Mouse (Mus musculus) liver, embryonic 13.5 days (tissue): ENCODE data around the gene Arvcf. TPM values are rescaled to one million over a fixed set of nuclear protein-coding genes. Genes with fewer than 3 reads are reported as not detected.
A peak's percentile ranks its signal among the peaks of the same experiment; 100 is the strongest.

Source experiments
- ATAC-seq: fragments of 200-750 bp; cut with Nextera tagmentation; 2 replicates; pipeline ENCODE4 v1.8.0; 2017; ENCODE audit warnings: low read depth, mild to moderate bottlenecking, moderate number of reproducible peaks, moderate library complexity
- DNase-seq: peaks from one replicate; pipeline ENCODE4 v3.0.0; 2022
- H3K27ac ChIP-seq: fragments of 300-500 bp; sonication (generic); 2 replicates; pipeline ENCODE4 v1.5.1; 2015; ENCODE audit warnings: moderate library complexity, mild to moderate bottlenecking, inconsistent platforms
- H3K27me3 ChIP-seq: fragments of 300-500 bp; sonication (generic); 2 replicates; pipeline ENCODE4 v1.6.1; 2015; ENCODE audit warnings: mild to moderate bottlenecking, inconsistent platforms
- H3K36me3 ChIP-seq: fragments of 300-500 bp; sonication (generic); 2 replicates; pipeline ENCODE4 v1.6.1; 2015; ENCODE audit warnings: mild to moderate bottlenecking, inconsistent platforms
- H3K4me1 ChIP-seq: fragments of 300-500 bp; sonication (generic); replicated peaks from 2 replicates; pipeline ENCODE4 v1.6.1; 2015; ENCODE audit warnings: inconsistent platforms
- H3K4me2 ChIP-seq: fragments of 300-500 bp; sonication (generic); 2 replicates; pipeline ENCODE4 v1.6.1; 2015; ENCODE audit warnings: inconsistent platforms, mild to moderate bottlenecking, moderate library complexity
- H3K4me3 ChIP-seq: fragments of 300-500 bp; sonication (generic); replicated peaks from 2 replicates; pipeline ENCODE4 v1.5.1; 2015; ENCODE audit warnings: mild to moderate bottlenecking, inconsistent platforms
- H3K9ac ChIP-seq: fragments of 300-500 bp; sonication (generic); 2 replicates; pipeline ENCODE4 v1.6.1; 2015; ENCODE audit warnings: mild to moderate bottlenecking, inconsistent platforms
- H3K9me3 ChIP-seq: fragments of 300-500 bp; sonication (generic); replicated peaks from 2 replicates; pipeline ENCODE4 v1.6.1; 2016; ENCODE audit warnings: inconsistent platforms
- WGBS: fragments of 180-500 bp; shearing (Covaris S2); methylation state at CpG from one replicate; pipeline ENCODE4 v1.1.7; 2015; ENCODE audit not compliant: insufficient replicate concordance; 5-methylcytosine and 5-hydroxymethylcytosine counted together
- polyA plus RNA-seq: library from polyadenylated mRNA; unstranded; fragments of >200 nt; fragmentation: Nextera tagmentation; extraction: Ambion mirVana; gene quantifications from 2 replicates; pipeline ENCODE4 v1.2.1, GENCODE M21; 2015

Gene Arvcf
- polyA plus RNA-seq, 1 experiment from 2014 or later, result 7.6 TPM

GRCm38 (mm10) chr16:18381621-18382258 lies 33.8 kb downstream of the Arvcf start:
- H3K9ac ChIP-seq, result no peak overlapping the region
- DNase-seq, result no peak
- H3K4me3 ChIP-seq, result no peak overlapping the region
- H3K27ac ChIP-seq, result no peak overlapping the region
- H3K4me1 ChIP-seq, result peaks cover 35% of the 10 kb centered on the region
- no peak overlapping the region for H3K4me2 ChIP-seq
- H3K27me3 ChIP-seq, result no peaks in the 10 kb centered on the region
- H3K36me3 ChIP-seq, result no peaks in the 10 kb centered on the region
- 71% methylated on average over 6 of the region's 6 CpGs for WGBS
- no peak for ATAC-seq
- H3K9me3 ChIP-seq, result no peaks in the 10 kb centered on the region

- ATAC-seq, result no peak
- Histone ChIP-seq H3K4me2 (no peak overlapping the region), H3K9me3 (no peaks in the 10 kb centered on the region), H3K27me3 (no peaks in the 10 kb centered on the region), H3K9ac (no peak overlapping the region), H3K4me3 (no peak overlapping the region), H3K4me1 (peaks cover 40% of the 10 kb centered on the region), H3K27ac (no peak overlapping the region), H3K36me3 (no peaks in the 10 kb centered on the region)
- DNase-seq, result no peak
- 76% methylated on average over 9 of the region's 9 CpGs for WGBS
Measured at GRCm38 (mm10) chr16:18383045-18383726, 35.2 kb downstream of the Arvcf start.

- Histone ChIP-seq H3K9ac (no peak overlapping the region), H3K27me3 (no peaks in the 10 kb centered on the region), H3K4me2 (no peak overlapping the region), H3K36me3 (no peaks in the 10 kb centered on the region), H3K9me3 (no peaks in the 10 kb centered on the region), H3K27ac (0 out of 2 replicates have a peak overlapping the region, but pooled peaks have one; percentile 9), H3K4me1 (peaks cover 46% of the 10 kb centered on the region), H3K4me3 (no peak overlapping the region)
- no peak for DNase-seq
- 72% methylated on average over 3 of the region's 3 CpGs for WGBS
- ATAC-seq, result no peak
Measured at GRCm38 (mm10) chr16:18383756-18384155, 35.8 kb downstream of the Arvcf start.

- Histone ChIP-seq H3K4me1 (peaks cover 50% of the 10 kb centered on the region), H3K9me3 (no peaks in the 10 kb centered on the region), H3K36me3 (no peaks in the 10 kb centered on the region), H3K4me3 (no peak overlapping the region), H3K27ac (0 out of 2 replicates have a peak overlapping the region, but pooled peaks have one; percentile 9), H3K9ac (no peak overlapping the region), H3K4me2 (no peak overlapping the region), H3K27me3 (no peaks in the 10 kb centered on the region)
- ATAC-seq, result no peak
- 76% methylated on average over 7 of the region's 7 CpGs for WGBS
- no peak for DNase-seq
Measured at GRCm38 (mm10) chr16:18384211-18384610, 36.2 kb downstream of the Arvcf start.

GRCm38 (mm10) chr16:18384659-18385058 lies 36.7 kb downstream of the Arvcf start:
- ATAC-seq (no peak), DNase-seq (no peak)
- Histone ChIP-seq H3K4me1 (peaks cover 55% of the 10 kb centered on the region), H3K9ac (no peak overlapping the region), H3K4me2 (no peak overlapping the region), H3K4me3 (no peak overlapping the region), H3K9me3 (no peaks in the 10 kb centered on the region), H3K36me3 (no peaks in the 10 kb centered on the region), H3K27me3 (no peaks in the 10 kb centered on the region), H3K27ac (no peak overlapping the region)
- 78% methylated on average over 8 of the region's 8 CpGs for WGBS

DNA sequence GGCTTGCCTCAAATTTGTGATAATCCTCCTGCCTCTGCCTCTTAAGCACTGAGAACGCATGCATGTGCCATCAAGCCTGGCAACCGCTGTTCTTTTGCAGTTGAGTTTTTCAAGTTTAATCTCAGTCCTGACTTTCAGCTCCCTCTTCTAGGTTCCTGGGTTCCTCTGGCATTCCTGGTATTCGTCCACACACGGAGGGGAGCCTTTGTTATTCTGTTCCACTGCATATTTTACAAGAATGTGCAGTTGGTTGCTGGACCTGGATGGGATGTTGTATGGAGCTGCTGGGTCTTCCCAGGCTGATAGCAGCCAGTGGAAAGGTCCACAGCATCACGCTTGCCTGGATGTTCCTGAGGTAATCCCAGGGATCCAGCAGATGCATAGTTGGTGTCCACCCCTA lies 37.4 kb downstream of the Arvcf start:
- WGBS, result 80% methylated on average over 5 of the region's 5 CpGs
- H3K9me3 ChIP-seq, result no peaks in the 10 kb centered on the region
- H3K4me3 ChIP-seq, result no peak overlapping the region
- H3K4me1 ChIP-seq, result peaks cover 62% of the 10 kb centered on the region
- H3K36me3 ChIP-seq, result no peaks in the 10 kb centered on the region
- no peak for ATAC-seq
- no peak for DNase-seq
- H3K27me3 ChIP-seq, result no peaks in the 10 kb centered on the region
- no peak overlapping the region for H3K4me2 ChIP-seq
- no peak overlapping the region for H3K27ac ChIP-seq
- H3K9ac ChIP-seq, result no peak overlapping the region

DNA sequence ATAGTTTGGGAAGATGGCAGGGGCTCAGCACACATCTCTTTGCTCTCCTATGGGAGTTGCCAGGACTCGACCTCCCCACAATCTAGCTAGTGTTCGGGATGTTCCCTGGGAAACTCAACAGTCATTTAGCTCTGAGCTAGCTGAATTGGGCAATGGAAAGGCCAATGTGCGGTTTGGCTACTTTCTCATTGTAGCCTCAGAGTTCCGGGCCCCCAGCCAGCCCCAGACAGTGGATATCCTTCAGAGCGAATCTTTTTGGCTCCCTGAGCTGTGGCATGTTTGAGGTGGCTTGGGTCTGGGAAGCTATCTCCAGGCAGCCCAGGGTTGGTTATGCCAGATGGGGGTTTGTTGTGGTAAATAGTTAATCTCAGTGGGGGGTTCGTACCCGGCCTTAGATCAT lies 38.5 kb downstream of the Arvcf start:
- Histone ChIP-seq H3K36me3 (no peaks in the 10 kb centered on the region), H3K27ac (0 out of 2 replicates have a peak overlapping the region, but pooled peaks have one; percentile 9), H3K4me1 (peaks cover 73% of the 10 kb centered on the region), H3K9ac (peak overlapping the region; percentile 33; the same call in 1 of the 2 replicates), H3K27me3 (no peaks in the 10 kb centered on the region), H3K4me2 (no peak overlapping the region), H3K4me3 (no peak overlapping the region), H3K9me3 (no peaks in the 10 kb centered on the region)
- DNase-seq, result no peak
- WGBS, result 68% methylated on average over 7 of the region's 7 CpGs
- no peak for ATAC-seq

GRCm38 (mm10) chr16:18386972-18387371 lies 39.0 kb downstream of the Arvcf start:
- peak overlapping the region; percentile 61 for H3K4me2 ChIP-seq
- no peak overlapping the region for H3K4me3 ChIP-seq
- H3K9me3 ChIP-seq, result no peaks in the 10 kb centered on the region
- H3K36me3 ChIP-seq, result no peaks in the 10 kb centered on the region
- WGBS, result 39% methylated on average over 3 of the region's 3 CpGs
- H3K9ac ChIP-seq, result peak overlapping the region; percentile 33; the same call in 1 of the 2 replicates
- H3K27me3 ChIP-seq, result no peaks in the 10 kb centered on the region
- ATAC-seq, result no peak
- H3K4me1 ChIP-seq, result peaks cover 73% of the 10 kb centered on the region
- peak overlapping the region; percentile 82 for H3K27ac ChIP-seq
- DNase-seq, result no peak

GRCm38 (mm10) chr16:18387704-18388582 lies 40.0 kb downstream of the Arvcf start:
- ATAC-seq, result peak; percentile 82
- 24% methylated on average over 7 of the region's 7 CpGs for WGBS
- H3K9me3 ChIP-seq, result no peaks in the 10 kb centered on the region
- H3K4me1 ChIP-seq, result peaks cover 76% of the 10 kb centered on the region
- H3K27me3 ChIP-seq, result no peaks in the 10 kb centered on the region
- peak overlapping the region; percentile 56 for H3K9ac ChIP-seq
- H3K4me2 ChIP-seq, result peak overlapping the region; percentile 61
- no peak overlapping the region for H3K4me3 ChIP-seq
- H3K36me3 ChIP-seq, result no peaks in the 10 kb centered on the region
- peak overlapping the region; percentile 82 for H3K27ac ChIP-seq
- DNase-seq, result peak; percentile 65

DNA sequence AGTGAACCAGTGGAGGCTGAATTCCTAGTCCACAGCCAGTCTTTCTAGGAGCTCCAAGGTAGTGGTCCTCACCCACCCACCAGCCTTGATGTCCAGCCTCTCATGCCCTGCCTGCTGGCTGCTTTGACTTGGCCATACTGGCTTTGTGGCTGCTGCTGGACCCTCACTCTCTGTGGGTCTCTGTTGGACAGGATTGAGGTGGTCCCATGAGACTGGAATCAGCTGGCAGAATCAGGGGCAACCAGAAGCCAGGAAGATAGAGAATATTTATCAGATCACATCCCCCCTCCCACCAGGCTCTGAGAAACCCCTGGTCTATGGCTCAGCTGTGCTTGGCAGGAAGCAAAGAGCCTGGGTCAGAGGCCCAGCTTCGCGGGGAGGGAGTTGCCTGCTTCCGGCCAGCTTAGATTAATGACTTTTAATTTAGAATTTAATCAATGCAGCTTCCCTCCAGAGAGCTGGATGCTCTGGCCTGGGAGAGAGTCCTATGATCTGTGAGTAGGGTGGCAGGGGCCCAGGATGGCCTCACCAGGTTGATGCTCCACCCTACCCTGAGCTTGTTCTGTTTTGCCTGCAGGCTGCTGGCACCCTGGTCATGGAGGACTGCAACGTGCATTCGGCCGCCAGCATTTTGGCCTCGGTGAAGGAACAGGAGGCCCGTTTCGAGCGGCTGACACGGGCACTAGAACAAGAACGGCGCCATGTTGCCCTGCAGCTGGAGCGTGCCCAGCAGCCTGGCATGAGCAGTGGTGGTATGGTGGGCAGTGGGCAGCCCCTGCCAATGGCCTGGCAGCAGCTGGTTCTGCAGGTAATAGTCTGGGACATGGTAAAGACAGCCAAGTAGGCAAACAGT lies 40.8 kb downstream of the Arvcf start:
- Histone ChIP-seq H3K27ac (peak overlapping the region; percentile 69), H3K27me3 (no peaks in the 10 kb centered on the region), H3K4me1 (peaks cover 83% of the 10 kb centered on the region), H3K9ac (peak overlapping the region; percentile 56), H3K36me3 (no peaks in the 10 kb centered on the region), H3K4me3 (no peak overlapping the region), H3K4me2 (peak overlapping the region; percentile 61), H3K9me3 (no peaks in the 10 kb centered on the region)
- ATAC-seq, result no peak
- DNase-seq, result no peak
- WGBS, result 68% methylated on average over 14 of the region's 14 CpGs
